Comparison of ENCODE assay signal across 14 mouse cellular contexts in genomic region chr9:14903581-14904378, GRCm38 (mm10). TPM values are rescaled to one million over a fixed set of nuclear protein-coding genes. Genes with fewer than 3 reads are reported as not detected.
DNase-seq lines count a peak whose midpoint lies in the region; ATAC-seq and TF ChIP-seq lines count a peak whose summit lies in the region.
"Had no signal": no experiment of that assay in that cellular context is flagged by ENCODE, and none has a peak within 500 bp of the region (broad histone marks: within the 10 kb centered on the region; RNA-seq: fewer than 3 reads in every experiment).

Gene Izumo1r, minus strand, starts transcription at chr9:14903949.

- H3K4me3 ChIP-seq in hindbrain, embryonic 10.5 days, result no peak within 1 kb of the TSS
- H3K4me3 ChIP-seq in hindbrain, postnatal 0 days (ENCODE audit: low read length), result no peak within 1 kb of the TSS
- H3K4me3 ChIP-seq: neural tube, embryonic 13.5 days; stomach, embryonic 15.5 days had no signal

- no peak for DNase-seq in hindbrain, embryonic 10.5 days (ENCODE audit: low spot score)
- no peak for DNase-seq in hindbrain, postnatal 0 days (ENCODE audit: low spot score)
- peak; percentile 10 for DNase-seq in A20 (ENCODE audit: low read depth, low spot score)
- peak; percentile 34 for DNase-seq in ES-CJ7 (ENCODE audit: low read depth, low spot score)
- DNase-seq in mesoderm, embryonic 11.5 days (ENCODE audit: low read depth, low spot score), result peak; percentile 13
- DNase-seq in frontal cortex, postnatal 10 days (ENCODE audit: low spot score in 2 of 2), result no peak
- no peak for DNase-seq in left cerebral cortex, postnatal 36 days (ENCODE audit: low spot score in 2 of 2)
- DNase-seq: lung, adult 2 months had no signal

- intact Hi-C loops in left cerebral cortex, postnatal 36 days (cut with DNase I), result no loop called here

- no peak within 1 kb of the TSS for H3K4me2 ChIP-seq in hindbrain, postnatal 0 days (ENCODE audit: low read depth, low read length)
- H3K4me2 ChIP-seq: neural tube, embryonic 13.5 days; stomach, embryonic 15.5 days had no signal

- no peaks in the 10 kb centered on the region for H3K36me3 ChIP-seq in hindbrain, embryonic 10.5 days
- no peaks in the 10 kb centered on the region for H3K36me3 ChIP-seq in hindbrain, postnatal 0 days (ENCODE audit: insufficient read depth, low read length)
- H3K36me3 ChIP-seq: neural tube, embryonic 13.5 days; stomach, embryonic 15.5 days had no signal

- TF ChIP-seq CTCF in hindbrain, postnatal 0 days (IDR thresholded peaks at IDR 0.05; ENCODE audit: low read depth), result no peak

- H3K27ac ChIP-seq in hindbrain, embryonic 10.5 days, result peak within 1 kb of the TSS; percentile 59
- H3K27ac ChIP-seq in hindbrain, postnatal 0 days, result no peak within 1 kb of the TSS
- H3K27ac ChIP-seq: neural tube, embryonic 13.5 days; stomach, embryonic 15.5 days had no signal

- no peaks in the 10 kb centered on the region for H3K9me3 ChIP-seq in hindbrain, embryonic 10.5 days
- H3K9me3 ChIP-seq in hindbrain, postnatal 0 days (ENCODE audit: low read length), result no peaks in the 10 kb centered on the region
- H3K9me3 ChIP-seq: neural tube, embryonic 13.5 days; stomach, embryonic 15.5 days had no signal

- H3K9ac ChIP-seq in hindbrain, postnatal 0 days (replicated peaks; ENCODE audit: low read length), result no peak within 1 kb of the TSS
- H3K9ac ChIP-seq: neural tube, embryonic 13.5 days; stomach, embryonic 15.5 days had no signal

- no peak for ATAC-seq in hindbrain, postnatal 0 days
- ATAC-seq in erythroid progenitor cell, adult 5-6 weeks (replicated peaks; ENCODE audit: low FRiP score, poor library complexity, severe bottlenecking), result no peak

- WGBS in hindbrain, embryonic 10.5 days, result 35% methylated on average over 11 of the region's 11 CpGs
- WGBS in hindbrain, postnatal 0 days, result 38% methylated on average over 11 of the region's 11 CpGs

- H3K4me1 ChIP-seq in hindbrain, embryonic 10.5 days (replicated peaks), result peaks cover 36% of the 10 kb centered on the region
- H3K4me1 ChIP-seq in hindbrain, postnatal 0 days (ENCODE audit: insufficient read depth, low read length), result peaks cover 7% of the 10 kb centered on the region; the same call in 1 of the 2 replicates

- H3K27me3 ChIP-seq in hindbrain, embryonic 10.5 days (ENCODE audit: insufficient read depth, poor library complexity, severe bottlenecking), result no peaks in the 10 kb centered on the region
- no peaks in the 10 kb centered on the region for H3K27me3 ChIP-seq in hindbrain, postnatal 0 days (ENCODE audit: insufficient read depth, low read length)
- H3K27me3 ChIP-seq: neural tube, embryonic 13.5 days; stomach, embryonic 15.5 days had no signal

RNA-seq across cellular contexts. Expression of gene Izumo1r, which starts in this region (rescaled TPM):
- polyA plus RNA-seq in hindbrain, embryonic 10.5 days (2016; fragmentation: Nextera tagmentation; extraction: Ambion mirVana), result 0.24 TPM in 1 of 2 replicates, not detected in the other
- not detected in 2 replicates for total RNA-seq in hindbrain, postnatal 0 days (2014; rRNA removed)
- not detected in 2 replicates for polyA plus RNA-seq in hindbrain, postnatal 0 days (2015; fragmentation: Nextera tagmentation; extraction: Ambion mirVana)
- total RNA-seq in erythroid progenitor cell, adult 5-6 weeks (2015; ENCODE audit: low replicate concordance), result 2.5 TPM in 1 of 2 replicates, not detected in the other
- 7.1 TPM in 1 of 2 replicates, not detected in the other for total RNA-seq in erythroid progenitor cell, adult 5-6 weeks (2017; ENCODE audit: low replicate concordance)
- not detected for total RNA-seq in left cerebral cortex, postnatal 36 days (2021)
- total RNA-seq: gastrocnemius, postnatal 4 days had no signal
- polyA plus RNA-seq: brain, embryonic 14.5 days; cortical plate, adult 2 months; neural tube, embryonic 13.5 days; stomach, embryonic 15.5 days had no signal

Comparison
In these comparisons a context has a peak if more than half of its experiments do, and no peak if none do; other contexts are left out.
1. DNase-seq: peak in A20 (single experiment), ES-CJ7 (single experiment) and mesoderm, embryonic 11.5 days (single experiment); none in hindbrain, embryonic 10.5 days (single experiment), hindbrain, postnatal 0 days (single experiment), frontal cortex, postnatal 10 days (0 of 2) and left cerebral cortex, postnatal 36 days (0 of 2).